Mouse (Mus musculus) kidney, postnatal 36 days (tissue): ENCODE measurements around the gene Camsap2.

ENCODE experiments used
- DNase-seq, 2 experiments: peaks; one replicate each; pipeline ENCODE4 v3.0.0; 2021 to 2022; ENCODE audit warnings: mixed read lengths in 2 of 2

The Camsap2 gene

GRCm38 (mm10) chr1:136343727-136344126 lies 2.2 kb downstream of the Camsap2 start:
- no peak for DNase-seq

DNA sequence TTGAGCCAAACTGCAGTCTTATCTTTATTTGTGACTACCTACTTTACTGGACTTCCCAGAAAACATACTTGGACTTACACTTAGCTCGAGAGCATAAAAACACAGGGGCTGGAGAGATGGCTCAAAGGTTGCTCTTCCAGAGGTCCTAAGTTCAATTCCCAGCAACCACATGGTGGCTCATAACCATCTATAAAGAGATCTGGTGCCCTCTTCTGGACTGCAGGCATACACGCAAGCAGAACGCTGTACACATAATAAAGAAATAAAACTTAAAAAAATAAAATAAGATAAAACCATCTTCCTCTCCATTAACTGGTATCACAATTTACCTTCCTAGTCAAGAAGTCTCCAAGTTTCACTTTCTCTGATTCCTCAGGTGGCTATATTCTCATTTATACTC lies 5.4 kb downstream of the Camsap2 start:
- no peak for DNase-seq

GRCm38 (mm10) chr1:136334743-136335142 lies 11.2 kb downstream of the Camsap2 start:
- no peak for DNase-seq

DNA sequence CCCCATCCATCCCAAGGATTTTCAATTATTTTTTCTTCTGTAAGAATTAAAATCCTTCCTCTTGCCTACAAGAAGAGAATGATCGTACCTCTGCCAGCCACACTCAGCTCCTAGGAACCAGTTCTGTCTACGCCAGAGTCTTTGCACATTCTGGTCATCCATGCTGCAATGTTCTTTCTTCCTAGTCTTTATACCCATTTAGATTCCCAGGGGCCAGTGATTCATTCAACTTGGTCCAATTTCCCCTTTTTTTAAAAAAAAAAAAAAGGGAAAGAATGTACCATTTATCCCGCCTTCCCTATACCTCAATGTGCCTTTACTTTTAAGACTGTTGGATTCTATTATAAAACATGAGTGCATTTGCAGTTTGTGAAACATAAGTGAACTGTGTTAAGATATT lies 12.4 kb downstream of the Camsap2 start:
- no peak for DNase-seq

DNA sequence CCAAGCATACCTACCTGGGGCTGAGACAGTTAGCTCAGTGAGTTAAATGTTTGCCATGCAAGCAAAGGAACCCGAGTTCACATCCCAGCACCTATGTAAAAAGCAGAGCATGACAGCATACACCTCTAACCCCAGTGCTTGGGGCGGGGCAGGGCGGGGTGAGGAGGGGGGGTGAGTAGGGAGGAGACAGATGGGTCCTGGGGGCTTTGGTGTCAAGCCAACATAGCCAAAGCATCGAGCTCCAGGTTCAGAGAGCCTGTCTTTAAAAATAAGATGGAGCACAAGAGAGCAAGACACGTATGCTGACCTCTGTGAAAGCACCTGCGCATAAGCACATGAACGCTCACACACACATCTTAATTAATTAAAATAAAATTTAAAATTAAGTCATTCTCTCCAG lies 12.8 kb downstream of the Camsap2 start:
- DNase-seq, result no peak

GRCm38 (mm10) chr1:136331836-136332235 lies 14.1 kb downstream of the Camsap2 start:
- no peak for DNase-seq

DNA sequence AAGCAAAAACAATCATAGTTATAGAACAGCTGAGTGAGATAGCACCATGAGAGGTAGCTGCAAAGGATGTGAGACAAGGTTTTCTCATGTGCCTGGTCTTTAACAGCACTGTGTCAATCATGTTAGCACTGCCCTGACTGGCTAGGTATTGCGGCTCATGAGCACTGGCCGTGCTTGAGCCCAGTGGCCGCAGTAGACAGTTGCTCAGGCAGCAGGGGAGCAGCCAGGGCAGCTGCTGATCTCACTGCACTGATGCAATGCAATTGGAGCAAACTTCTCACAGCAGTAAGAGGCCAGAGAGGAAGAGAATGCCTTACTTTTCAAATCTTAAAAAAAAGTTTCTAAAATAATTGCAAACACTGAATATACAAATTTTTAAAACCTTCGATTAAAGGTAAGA lies 16.5 kb downstream of the Camsap2 start:
- DNase-seq, result no peak

DNA sequence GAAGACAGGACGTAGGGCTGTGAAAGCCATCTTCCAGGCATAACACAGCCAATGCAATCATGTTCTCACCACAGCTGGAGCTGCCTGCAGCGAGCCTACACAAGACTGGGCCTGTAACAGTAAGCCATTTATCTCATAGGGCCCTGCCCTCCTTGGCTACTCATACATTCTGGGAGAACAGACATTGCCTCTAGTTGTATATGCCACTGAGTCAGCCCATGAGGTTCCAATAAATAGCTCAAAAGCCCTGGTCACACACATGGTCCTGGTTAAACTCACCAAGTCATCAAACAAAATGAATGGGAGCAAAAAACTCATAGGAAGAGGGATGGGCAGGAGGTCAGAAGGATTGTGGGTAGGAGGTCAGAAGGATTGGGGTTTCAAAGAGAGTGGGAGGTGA lies 17.3 kb downstream of the Camsap2 start:
- no peak for DNase-seq

- DNase-seq, result no peak
These were observed 18.3 kb downstream of the Camsap2 start for GRCm38 (mm10) chr1:136327638-136328037.

DNA sequence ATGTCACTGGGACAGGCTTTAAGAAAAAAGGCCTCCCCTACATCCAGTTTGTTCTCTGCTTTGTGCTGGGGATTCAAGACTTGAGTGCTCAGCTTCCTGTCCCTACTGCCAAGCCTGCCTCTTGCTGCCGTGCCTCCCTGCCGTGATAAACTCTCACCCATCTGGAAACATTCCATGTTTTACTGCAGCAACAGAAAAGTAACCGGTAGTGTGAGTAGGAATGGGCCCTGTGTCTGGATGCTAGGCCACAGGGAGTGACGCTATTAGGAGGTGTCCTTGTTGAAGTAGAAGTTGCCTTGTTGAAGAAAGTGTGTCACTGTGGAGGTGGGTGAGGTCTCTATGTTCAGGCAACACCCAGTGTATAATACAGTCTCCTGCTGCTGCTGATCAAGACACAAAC lies 20.0 kb downstream of the Camsap2 start:
- DNase-seq, result peak; percentile 23 to 46

- no peak for DNase-seq
These were observed 23.6 kb downstream of the Camsap2 start for GRCm38 (mm10) chr1:136322331-136322730.

DNA sequence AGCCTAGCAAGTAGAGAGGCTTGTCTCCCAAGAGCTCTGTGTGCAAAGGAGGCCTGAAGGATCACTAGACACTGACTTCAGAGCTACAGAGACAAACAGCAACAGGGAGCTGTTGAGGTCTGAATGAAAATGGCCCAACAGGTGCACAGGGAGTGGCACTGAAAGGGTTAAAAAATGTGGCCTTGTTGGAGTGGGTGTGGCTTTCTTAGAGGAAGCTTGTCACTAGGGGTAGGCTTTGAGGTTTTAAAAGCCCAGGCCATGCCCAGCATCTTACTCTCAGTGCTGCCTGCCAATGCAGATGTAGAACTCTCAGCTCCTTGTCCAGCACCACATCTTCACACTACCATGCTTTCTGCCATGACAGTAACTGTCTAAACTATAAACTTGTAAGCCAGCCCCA lies 29.6 kb downstream of the Camsap2 start:
- DNase-seq, result no peak

DNA sequence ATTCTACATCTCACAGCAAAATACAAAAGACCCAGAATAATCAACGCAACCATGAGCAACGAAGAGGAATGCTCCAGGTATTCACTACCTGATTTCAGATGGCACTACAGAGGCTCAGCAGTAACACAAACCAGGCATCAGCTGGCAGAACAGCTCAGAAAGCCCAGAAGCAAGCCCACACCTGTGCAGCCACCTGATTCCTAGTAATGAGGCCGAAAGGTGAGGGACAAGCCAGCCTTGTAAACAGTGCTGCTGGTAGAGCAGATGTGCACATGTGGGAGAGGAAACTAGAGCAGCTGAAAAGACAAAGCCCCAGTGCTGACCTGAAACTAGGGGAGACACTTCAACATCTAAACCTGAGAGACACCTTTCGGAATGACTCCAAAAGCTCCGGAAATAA lies 36.7 kb downstream of the Camsap2 start:
- DNase-seq, result no peak

- peak; percentile 50 to 72 for DNase-seq
These were observed 39.5 kb downstream of the Camsap2 start for GRCm38 (mm10) chr1:136306424-136306823.

DNA sequence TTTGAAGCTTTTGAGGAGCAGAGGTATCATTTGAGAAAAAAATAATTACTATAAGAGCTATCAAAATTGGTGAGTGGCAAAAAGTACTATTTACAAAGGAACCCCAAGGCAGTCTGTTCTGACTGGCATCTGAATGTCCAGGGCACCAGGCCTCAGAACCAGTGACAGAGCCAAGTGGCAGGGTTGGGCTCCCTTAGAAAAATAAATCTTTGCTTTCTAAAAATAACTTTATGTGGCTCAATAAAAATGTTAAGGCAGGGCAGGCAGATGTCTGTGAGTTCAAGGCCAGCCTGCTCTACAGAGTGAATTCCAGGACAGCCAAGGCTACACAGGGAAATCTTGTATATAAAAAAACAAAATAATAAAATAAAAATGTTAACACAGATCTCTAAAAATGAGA lies 51.9 kb downstream of the Camsap2 start:
- DNase-seq, result no peak

DNA sequence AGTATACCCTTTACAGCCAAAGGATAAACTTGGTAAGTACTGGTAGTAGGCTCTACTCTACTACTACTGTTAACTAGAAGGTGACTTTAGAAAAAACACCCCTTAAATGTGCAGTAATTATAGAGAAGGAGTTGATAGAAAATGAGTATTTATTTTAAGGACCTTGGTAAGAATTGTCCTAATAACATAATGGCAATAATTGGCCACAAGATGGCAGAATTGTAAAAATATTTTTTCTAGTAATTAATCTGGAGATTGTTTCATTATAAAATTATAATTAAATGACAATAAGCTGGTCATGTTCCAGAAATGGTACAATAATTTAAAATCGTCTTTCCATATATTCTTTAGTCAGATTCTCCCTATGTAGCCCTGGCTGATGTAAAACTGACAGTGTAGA lies 56.1 kb downstream of the Camsap2 start:
- DNase-seq, result no peak

DNA sequence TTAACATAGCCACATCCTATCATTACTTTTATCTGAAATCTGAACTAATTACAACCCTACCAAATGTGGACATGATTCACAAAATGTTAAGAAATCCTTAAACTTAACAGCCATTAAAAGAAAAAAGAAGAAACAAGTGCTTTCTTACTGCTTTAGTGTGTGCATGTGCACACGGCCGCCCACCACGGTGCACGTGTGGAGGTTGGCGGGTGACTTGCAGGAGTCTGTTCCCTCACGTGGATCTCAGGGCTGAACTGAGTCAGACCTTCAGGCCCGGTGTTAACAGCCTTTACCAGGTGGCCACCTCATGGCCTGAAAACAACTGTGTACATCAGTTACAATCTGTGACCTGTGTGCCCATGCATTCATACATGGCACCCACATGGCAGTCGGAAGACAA lies 68.5 kb downstream of the Camsap2 start:
- DNase-seq, result no peak

GRCm38 (mm10) chr1:136268224-136268623 lies 77.7 kb downstream of the Camsap2 start:
- no peak for DNase-seq

DNA sequence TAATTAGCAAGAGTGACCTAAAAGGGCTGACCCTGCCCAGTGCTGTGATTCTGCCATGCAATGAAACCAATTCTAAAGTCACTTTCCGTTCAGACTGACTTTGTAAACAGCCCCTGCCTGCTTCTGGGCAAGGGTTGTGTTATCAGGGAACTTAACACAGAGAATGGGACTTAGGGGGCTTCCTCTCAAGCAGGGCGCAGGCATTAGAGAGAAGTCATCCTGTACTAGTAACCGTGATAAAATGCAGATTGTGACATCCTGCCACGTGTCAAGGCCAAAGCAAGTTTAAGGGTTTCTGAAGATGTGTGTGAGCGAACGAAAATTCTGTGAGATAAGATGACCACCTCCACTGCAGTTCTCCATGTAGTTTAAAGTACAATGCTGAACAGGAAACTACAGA lies 79.8 kb downstream of the Camsap2 start:
- no peak for DNase-seq

DNA sequence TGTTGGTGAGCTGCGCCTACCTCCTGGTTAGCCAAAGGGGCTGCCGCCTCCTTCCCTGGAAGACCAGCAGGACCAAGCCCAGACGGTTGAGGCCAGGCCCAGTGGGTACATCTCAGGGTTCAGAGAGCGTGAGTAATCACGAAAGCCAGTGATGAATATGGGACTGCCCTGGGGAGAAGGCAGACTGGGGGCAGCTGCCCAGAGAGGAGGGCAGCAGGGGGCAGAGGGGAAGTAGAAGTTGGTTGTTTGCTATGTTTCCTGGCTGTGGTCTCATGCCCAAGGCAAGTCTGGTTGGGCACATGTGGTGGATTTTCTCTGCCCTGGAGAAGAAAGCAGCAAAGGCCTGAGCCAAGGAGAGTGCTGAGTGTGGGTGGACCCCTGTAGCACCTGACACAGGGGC lies 82.5 kb downstream of the Camsap2 start:
- DNase-seq, result no peak

DNA sequence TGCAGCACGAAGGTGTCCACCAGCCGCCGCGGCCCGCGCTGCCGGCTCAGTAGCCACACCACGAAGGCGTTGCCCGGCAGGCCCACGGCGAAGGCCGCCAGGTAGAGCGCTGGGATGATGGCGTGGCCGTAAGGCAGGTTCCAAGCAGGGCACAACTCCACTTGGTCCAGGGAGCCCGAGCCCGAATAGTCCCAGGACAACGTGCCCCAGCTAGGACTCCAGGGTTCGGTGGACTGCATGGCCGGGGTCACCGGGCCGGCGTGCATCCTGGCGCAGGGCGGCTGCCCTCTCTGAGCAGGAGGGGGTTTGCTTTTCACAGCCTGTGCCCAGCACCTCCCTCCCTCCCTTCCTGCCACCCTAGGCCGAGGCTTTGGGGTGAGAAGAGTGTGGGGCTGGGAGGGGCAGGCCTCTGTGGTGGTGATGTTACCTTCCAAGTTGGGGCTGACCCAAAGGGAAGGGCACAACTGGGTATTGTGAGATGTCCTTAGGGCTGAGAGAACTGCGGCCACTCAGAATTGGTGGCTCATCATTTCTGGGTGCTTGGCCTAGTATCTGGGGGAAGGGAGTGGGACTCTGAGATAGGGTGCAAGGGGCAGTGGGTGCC lies 85.2 kb downstream of the Camsap2 start, which contains the start of gene Gpr25:
Gene Gpr25, minus strand, starts transcription at position 239 of the 604 bp plus-strand sequence.
- no peak for DNase-seq

- DNase-seq, result peak; percentile 74 to 84
These were observed 85.8 kb downstream of the Camsap2 start for GRCm38 (mm10) chr1:136259893-136260634.

GRCm38 (mm10) chr1:136259543-136259892 lies 86.4 kb downstream of the Camsap2 start:
- DNase-seq, result no peak

DNA sequence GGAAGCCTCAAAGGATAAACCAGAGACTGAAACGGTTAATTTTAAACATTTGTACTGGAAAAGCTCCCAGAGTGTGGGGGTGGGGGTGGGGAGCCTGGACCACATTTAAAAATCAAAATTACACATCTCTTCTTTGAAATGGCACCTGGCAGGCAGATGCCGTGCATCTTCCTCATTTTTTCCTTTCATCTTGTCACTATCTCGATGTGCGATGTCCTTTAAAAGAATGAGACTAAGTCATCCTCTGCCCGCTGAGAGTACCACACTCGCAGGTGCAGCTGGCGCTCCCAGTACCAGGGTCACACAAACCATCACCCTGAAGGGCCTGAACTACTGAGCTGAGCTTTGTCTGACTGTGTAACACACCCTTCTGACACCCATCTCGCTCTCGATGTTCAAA lies 87.4 kb downstream of the Camsap2 start:
- no peak for DNase-seq

- DNase-seq, result no peak
These were observed 90.2 kb downstream of the Camsap2 start for GRCm38 (mm10) chr1:136255657-136256056.
